Mouse (Mus musculus): ENCODE measurements at regions not wholly inside any gene's neighbourhood (a gene's known extent, or its start where the extent isn't known, plus 50 kb on each side); places are given as distances from the start of the nearest gene placed in this dataset.

DNA sequence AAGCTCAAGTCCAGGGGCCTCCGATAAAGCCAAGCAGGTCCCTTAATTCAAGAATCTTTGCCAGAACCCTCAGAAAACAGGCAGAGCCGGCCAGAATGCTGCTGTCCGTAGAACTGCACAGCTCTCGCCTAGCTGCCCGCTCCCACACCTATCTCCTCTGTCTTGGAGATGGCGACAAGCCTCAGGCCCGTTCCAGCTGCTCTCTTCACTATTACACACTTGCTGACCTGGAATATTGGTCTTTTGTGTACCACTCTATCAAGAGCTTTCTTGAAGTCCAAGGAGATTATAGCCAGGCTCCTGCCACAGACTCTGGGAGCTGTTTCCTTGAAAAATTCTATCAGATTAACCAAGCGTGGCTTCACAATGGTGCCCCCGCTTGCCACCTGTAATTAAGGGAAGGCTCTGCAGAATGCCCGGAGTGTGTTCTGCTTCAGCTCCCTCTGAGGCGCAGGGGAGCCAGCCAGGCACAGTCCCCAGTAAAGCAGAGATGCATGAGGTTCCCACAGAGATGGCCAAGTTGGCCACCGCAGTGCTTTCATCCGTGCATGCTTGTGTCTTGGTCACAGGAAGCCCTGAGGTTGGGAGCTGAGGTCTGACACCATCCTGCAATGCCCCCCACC is 496.8 kb downstream of the Cdh26 start:
- no peak for DNase-seq (ENCODE audit: extremely low spot score)

DNA sequence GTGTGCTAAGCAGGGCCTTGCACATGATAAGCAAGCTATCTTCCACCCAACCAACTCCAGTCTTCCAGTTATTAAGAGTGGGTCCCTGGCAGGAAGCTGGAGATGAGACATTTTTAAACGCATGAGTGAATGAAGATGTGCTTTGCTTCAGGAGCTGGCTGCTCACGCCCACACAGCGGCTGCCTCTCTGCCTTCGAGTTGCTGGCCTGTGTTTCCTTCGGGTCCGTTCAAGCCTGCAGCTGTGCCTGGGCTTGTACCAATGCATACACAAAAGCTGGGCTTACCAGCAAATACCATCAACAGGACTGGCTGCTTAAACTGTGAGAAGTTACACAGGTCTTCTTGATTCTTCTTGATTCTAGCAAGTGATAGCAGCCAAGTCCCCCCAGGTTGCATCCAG is 498.7 kb downstream of the Cdh26 start:
- no peak for DNase-seq (ENCODE audit: extremely low spot score)

DNA sequence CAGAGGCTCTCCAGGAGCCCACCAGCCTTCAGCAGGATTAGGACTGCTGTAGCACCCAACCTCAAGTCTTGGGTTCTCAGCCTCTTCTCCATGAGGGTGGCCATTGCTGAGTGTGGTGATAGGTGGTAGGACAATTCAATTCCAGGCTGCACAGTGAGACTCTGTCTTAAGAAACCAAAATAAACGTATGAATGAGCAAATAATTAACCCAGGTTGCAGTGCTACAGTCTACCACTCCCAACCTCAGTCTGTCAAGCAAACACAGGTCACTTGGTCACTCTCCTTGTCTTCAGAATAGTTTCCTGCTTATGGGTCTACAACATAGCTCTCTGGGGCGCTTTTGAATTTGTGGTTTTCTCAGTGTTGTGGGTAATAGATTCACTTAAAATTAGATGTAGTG is 499.8 kb downstream of the Cdh26 start:
- DNase-seq (ENCODE audit: extremely low spot score) = no peak

DNA sequence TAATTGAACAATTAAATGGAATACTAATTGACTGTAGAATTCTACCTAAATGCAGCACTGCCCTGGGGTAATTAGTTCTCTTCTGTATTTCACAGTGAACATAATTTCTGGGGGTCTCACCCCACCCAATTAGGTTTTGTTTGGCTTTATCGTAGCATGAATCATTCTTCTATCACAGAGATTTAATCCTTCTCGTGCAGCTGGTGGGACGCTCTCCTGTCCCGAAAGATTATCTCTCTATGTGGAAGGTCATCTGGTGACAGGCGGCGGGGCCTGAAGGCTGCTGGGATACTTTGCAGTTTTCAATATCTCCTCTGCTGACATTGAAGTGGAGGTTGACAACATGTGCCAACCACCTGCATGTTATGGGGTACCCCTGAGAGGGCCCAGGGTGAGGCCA is 493.8 kb upstream of the Cdh4 start:
- no peak for DNase-seq (ENCODE audit: extremely low spot score)

DNA sequence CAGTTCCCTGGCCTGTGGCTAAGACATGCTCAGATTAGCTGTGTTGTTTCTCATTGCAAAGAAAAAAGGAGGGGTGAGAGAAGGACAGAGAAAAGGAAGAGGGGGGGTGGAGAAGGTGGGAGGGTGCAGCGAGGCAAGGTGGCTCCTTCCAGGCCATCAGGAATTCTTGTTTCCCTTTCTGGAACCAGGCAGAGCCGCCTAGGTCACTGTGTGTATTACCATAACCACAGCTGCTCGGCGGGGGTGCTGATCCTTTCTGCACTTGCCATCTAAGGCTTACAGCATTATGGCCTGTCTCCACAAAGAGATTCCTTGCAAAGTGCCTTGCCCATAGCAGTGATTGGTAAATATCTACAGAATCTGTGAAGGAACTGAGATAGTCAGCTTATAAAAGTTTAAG is 493.1 kb upstream of the Cdh4 start:
- DNase-seq (ENCODE audit: extremely low spot score) = no peak

DNA sequence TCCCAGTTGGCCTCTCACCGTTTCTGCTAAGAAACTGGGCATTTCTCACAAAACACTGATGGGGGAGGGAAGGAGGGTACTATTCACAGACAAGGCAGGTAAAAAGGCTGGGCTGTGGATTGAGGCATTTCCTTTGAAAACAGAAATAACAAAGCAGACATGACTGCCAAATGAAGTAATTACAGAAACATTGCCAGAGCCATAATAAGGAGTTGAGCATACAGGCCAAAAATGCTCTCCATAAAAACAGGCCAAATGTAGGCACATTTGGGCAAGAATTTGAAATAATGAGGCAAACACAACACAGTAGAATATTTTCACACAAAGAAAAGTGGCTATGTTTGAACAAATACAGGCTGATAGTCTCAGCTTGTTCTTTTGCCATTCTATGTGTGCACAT is 491.9 kb upstream of the Cdh4 start:
- no peak for DNase-seq (ENCODE audit: extremely low spot score)

DNA sequence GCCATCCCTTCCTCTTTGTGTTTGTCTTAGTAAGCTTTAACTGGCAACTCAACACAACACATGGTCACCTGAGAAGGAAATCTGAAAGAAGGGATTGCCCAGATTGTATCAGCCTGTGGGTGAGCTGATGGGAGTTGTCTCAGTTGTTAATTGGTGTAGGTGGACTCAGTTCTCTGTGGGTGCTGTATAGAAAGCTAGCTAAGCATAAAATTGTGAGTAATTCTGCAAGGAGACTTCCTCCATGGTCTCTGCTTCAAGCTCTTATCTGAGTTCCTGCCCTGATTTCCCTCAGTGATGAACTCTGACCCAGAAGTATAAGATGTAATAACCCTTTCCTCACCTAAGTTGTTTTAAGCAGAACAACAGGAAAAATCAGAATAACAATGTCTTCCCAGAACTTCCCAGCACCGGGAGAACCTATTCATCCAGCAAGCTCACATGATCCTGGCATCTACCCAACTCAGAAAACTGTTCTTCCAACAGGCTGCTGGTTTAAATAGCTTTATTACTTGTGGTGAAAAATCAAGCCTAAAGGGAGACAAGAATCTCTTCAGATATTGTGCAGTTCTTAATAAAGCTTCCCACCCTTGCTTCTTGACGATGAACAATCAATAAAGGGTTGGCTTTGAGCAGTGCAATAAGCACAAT is 487.7 kb upstream of the Cdh4 start:
- no peak for DNase-seq (ENCODE audit: extremely low spot score)

DNA sequence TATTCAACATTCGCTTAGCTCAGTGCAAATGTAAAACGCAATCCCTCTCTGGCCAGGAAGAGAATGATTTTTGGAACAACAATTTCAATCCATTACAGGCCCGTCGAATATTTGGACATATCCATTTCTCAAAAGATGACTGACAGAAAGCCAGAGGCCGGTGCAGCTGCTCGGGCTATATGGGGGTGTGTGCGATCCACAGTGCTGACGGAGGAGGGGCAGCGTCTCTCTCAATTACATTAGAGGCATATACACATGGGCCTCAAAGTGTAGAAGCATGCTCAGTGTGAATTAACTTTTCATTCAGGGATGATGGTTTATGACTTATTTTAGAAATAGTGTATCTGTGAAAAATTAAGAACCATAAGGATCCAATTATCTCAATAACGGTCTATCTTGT is 483.4 kb upstream of the Cdh4 start:
- no peak for DNase-seq (ENCODE audit: extremely low spot score)

DNA sequence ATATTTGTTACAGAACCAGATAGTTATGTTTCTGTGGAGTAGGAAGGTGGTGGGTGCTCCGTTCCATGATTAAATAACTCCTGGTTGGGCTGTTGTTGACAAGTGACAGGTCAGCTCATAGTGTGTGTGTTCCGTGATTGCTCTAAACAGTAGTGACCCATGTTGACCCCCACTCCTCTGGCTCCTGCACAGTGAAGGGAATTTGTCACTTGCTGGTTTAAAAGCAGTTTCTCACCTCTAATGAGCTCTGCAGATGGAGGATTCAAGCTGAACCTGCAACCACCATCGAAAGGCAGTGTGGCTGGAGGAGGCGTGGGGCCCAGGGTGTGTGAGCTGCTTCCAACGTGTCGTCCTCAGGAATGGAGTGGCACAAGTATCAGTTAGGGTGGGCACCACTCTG is 482.6 kb upstream of the Cdh4 start:
- DNase-seq (ENCODE audit: extremely low spot score) = peak; percentile 20

DNA sequence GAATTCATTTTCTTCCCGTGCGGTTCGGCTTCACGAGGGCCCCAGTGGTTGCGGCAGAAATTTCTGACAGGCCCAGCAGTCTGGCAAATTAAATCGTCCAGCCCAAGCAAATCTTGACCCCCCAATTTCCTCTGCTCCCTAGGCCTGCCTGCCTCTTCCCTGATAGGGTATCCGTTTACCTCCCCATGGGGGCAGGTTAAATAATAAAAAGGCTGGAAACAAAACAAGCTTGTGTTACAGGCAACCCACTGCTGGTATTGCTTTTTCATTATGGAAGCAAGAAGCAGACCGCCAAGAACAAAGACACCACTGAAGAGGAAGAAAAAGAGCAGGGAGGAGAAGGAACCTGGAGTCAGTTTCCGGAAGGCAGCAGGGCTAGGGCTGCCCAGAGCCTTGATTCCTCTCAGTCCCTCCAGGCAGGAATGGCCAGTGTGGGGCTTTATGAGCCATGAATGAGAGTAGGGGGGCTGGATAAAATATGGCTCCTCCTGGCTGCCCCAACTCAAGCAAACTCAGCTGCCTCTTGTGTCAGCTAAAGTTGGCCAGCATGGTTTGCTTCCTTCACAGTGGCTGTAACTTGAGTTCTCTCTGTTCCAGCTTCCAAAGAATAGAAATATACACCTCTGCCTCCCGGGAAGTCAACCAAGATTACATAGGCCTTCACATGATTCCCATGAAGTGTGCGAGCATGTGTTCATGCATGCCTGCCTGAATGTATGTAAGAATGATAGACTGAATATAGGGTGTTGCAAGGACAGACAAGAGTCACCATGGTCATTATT is 474.5 kb upstream of the Cdh4 start:
- peak; percentile 13 for DNase-seq (ENCODE audit: extremely low spot score)

DNA sequence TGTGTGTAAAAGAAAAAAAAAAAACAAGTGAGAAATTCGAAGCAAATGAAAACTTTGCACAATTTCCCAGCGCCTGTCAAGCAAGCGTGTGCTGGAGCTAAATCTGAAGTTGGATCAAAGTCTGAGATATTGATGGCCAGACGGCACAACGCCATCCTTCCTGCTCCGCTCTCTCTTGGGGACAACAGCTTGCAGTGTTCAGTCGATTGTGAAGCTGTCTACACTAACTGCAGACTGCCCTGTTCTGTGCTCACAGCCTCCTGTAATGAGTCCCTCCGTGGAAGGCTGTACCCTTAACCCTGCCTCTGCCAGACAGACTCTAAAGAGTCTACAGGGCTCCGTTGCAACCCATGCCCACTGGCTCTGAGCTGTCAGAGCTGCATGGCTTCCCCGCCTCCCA is 472.5 kb upstream of the Cdh4 start:
- no peak for DNase-seq (ENCODE audit: extremely low spot score)

DNA sequence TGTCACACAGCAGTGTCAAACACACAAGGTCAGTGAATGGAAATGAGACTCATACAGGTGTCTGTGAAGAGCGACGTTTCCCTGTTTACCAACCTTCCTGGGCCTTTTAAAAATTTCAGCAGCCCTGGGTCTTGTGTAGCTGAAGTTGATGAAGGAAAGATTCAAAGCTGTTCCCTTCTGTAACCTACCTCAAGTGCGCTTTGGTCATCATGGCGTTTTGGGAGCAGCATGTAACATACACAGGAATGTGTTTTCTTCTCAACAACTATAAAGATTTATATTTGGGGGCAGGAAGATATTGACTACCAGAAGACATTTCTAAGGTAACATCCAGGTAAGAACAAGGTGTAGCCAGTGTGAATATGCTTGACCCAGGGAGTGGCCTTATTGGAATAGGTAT is 466.9 kb upstream of the Cdh4 start:
- DNase-seq (ENCODE audit: extremely low spot score) = no peak

DNA sequence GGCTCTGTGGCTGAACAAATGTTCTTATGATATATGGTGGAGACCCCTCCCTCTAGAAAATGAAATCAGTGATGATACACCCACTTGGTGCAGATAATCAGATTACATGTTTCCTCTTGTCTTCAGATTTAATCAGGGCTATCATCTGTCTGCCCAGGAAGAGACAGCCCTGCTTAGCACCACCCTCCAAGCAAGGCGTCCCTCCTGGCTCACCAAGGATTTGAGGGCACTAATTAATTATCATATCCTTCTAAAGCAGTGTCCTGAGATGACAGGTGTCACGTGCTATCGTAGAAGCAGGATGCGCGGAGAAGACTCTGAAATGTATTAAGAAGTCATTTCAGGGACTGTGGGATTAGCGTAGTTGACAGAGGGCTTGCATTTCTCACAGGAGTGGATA is 466.2 kb upstream of the Cdh4 start:
- no peak for DNase-seq (ENCODE audit: extremely low spot score)

DNA sequence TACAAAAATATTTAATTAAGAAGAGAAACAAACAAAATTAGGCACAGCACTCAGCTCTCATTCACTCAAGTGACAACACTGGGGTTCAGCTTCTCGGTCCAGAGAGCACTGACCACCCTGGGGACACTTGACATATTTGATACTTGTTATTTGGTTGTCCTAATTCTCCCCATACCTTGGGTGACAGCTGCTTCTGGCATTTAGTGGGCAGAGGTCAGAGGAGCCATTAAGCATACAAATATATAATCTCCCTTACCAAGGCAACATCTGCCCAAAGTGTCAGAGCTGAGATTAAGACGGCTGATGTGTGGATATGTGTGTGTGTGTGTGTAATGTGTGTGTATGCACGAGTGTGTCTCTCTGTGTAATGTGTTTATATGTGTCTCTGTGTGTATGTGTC is 465.7 kb upstream of the Cdh4 start:
- DNase-seq (ENCODE audit: extremely low spot score) = no peak

DNA sequence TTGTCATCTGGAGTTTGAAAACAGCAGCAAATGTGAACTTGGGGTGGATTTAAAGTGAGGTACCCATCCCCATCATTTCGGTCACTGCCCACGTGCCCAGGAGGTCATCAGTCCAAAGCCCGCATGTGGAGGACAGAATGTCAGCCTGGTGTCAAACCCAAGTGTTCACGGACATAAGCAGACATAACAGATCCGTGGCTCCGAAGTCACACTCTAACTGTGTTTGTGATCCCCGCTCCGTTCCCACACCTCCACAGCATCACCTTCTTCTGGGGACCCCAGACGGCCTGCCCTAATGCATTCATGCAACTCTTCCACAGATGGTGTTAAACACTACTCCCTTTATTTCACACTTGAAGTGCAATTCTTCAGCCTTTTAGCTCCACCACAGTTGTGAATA is 462.8 kb upstream of the Cdh4 start:
- no peak for DNase-seq (ENCODE audit: extremely low spot score)

DNA sequence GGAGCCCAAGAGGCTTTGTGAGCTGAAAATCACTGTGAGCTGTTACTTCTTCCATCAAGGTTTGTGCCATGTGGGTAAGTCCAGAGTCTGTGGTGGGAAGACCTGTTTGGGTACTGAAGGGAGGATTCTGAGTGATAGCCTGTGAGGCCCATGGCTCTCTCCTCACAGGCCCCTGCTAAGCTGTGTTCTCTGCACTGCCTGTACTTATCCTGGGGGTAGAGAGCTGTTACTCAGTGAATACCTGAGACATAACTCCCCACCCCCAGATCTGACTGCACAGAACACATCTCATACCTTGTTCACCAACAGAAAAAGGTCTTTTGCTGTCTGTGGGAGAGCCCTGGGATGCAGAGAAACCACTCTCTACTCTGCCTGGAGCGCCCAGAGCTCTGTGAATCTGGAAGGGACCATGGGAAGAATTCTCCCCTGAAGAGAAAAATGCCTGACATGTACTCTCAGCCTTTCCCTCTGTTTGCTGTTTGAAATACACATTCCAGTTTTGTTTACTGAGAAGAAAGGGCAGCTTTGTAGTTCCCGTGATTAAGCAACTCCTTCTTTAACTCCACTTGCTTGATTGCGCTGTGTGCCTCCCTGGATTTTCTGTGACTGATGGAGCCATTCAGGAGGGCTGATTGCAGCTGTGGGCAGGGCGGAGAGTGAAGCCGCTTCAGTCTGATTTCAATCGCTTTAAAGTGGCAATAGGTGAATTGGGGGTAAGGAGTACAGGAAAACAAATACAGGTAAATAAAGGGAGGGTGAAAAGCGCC is 460.3 kb upstream of the Cdh4 start:
- no peak for DNase-seq (ENCODE audit: extremely low spot score)

DNA sequence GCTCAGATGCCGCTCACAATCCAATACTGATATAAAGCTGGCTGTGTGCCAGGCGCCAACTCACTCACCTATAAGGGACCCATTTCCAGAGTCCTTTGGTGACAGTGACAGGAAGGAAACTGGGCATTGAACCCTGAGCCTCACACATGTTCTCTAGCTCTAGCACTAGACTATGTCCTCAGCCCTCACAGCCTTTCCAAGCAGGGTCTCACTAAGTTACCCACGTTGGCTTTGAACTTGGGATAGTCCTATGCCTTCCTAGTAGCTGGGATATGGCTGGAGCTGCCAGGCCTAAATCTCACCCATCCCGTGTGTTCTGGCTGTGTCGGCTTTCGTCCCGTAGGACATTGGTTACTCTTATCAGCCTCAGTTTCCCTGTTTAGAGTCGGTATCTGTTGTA is 458.4 kb upstream of the Cdh4 start:
- no peak for DNase-seq (ENCODE audit: extremely low spot score)

DNA sequence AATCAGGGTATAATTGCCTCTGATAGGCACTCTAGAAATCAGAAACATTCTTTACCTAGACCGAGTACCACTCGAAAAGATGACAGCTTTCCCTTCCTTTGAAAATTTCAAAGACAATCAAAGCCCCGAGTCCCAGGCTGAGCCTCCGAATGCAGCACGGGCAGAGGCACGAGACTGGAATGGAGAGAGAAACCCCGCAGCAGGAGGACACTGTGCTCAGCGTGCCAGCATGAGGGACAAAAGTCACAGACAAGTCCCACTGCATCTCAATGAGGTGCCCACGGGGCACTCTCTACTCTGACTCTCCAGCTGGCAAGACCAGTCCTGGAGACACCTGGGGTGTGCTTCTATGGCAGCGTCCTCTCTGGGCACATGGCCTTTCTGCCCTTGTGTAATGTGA is 454.3 kb upstream of the Cdh4 start:
- DNase-seq (ENCODE audit: extremely low spot score) = no peak

DNA sequence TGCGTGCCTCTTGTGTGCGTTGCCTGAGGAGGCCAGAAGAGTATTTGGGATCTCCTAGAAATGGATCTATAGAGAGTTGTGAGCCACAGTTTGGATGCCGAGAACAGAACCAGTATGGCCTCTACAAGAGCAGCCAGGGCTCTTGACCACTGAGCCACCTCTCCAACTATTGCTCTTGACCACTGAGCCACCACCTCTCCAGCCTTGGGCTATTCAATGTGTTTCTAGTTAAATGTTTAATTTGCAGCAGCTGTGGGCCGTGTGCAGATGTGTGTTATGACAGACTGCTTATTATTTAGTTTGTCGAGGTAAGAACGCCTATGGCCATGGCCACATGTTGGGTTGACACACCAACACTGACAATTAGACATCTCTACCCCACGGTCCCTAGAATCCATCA is 452.9 kb upstream of the Cdh4 start:
- DNase-seq (ENCODE audit: extremely low spot score) = no peak

DNA sequence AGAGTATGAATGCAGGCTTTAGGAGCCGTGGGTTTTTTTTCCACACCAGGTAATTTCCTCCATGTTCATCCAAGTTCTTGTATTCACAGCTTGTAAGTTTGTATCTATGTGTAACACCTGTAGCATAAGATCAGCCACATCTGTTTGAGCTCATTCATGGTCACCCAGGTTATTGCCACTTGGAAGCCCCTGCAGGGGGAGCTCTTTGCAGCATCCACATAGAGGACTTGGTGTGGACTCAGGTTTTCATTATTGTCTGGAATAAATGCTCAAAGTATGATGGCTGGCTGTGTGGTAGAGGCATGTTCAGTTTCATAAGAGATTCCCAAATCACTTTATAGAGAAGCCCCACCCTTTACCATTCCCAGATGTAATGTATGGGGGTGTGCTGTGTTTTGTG is 452.4 kb upstream of the Cdh4 start:
- no peak for DNase-seq (ENCODE audit: extremely low spot score)

DNA sequence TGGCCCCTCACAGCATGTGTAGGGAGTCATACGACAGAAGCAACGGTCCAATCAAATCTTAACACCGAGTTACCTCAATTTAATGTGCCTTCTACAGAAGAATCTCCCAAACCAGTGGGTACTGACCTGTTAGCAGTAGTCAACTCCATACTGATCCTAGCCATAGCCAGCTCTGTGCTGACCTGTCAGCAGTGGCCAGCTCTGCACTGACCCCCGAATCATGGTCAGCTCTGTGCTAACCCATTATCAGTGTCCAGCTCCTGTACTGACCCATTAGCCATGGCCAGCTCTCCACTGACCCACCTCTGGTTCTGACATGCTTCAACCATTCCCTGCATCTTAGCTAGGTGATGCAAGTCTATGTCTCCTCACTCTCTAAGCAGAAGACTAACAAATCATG is 451.3 kb upstream of the Cdh4 start:
- no peak for DNase-seq (ENCODE audit: extremely low spot score)

DNA sequence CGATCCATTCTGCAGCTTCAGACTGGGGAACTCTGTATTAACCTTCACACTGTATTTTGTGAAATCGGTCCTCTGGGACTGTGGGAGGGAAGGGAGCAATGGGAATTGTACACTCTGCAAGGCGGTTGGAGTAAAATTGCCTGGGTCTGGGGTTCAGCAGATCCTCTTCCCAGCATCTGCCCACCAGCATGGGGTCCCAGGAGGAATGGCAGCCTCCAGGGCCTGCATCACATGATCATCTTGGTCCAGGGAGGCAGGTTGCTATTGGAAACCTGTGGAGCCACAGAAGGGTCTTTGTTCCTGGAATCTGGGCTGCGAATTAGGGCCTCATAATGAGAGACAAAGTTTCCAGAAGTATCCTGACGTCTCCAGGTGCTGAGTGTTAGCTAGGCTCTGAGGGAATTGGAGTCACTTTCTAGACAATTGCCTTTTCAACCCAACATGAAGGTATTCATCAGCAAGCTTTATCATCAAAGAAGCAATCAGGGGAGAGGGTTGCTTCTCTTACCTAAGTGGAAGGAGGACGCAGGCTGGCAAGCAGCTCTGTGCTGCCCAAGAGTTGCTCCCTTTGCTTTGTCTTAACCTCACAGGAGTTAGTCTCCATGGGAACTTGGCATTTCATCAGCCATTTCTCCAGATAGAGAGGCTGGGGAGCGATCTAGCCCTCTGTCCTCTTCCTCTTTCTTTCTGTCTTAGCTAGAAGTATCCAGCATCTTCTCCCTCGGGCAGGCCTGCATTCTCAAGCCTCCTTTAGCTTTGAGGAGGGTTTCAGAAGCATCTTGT is 449.7 kb upstream of the Cdh4 start:
- DNase-seq (ENCODE audit: extremely low spot score) = no peak
